Mouse (Mus musculus) stomach, embryonic 16.5 days (tissue): Measurements from ENCODE around the gene Irf2. TPM values are rescaled to one million over a fixed set of nuclear protein-coding genes. Genes with fewer than 3 reads are reported as not detected.
A peak's percentile ranks its signal among the peaks of the same experiment; 100 is the strongest.

Experiments
- ATAC-seq: fragments of 200-750 bp; cut with Nextera tagmentation; 2 replicates; pipeline ENCODE4 v1.8.0; 2017; ENCODE audit warnings: moderate number of reproducible peaks, moderate TSS enrichment; ENCODE audit not compliant: insufficient read depth, low FRiP score
- H3K27ac ChIP-seq: fragments of 300-500 bp; sonication (generic); 2 replicates; pipeline ENCODE4 v1.5.1; 2014; ENCODE audit warnings: low read length
- H3K27me3 ChIP-seq: fragments of 300-500 bp; sonication (generic); 2 replicates; pipeline ENCODE4 v1.6.1; 2014; ENCODE audit warnings: low read length, control low read depth, mixed read lengths; ENCODE audit not compliant: control insufficient read depth, insufficient read depth
- H3K36me3 ChIP-seq: fragments of 300-500 bp; sonication (generic); 2 replicates; pipeline ENCODE4 v1.6.1; 2014; ENCODE audit warnings: low read length; ENCODE audit not compliant: control insufficient read depth, insufficient read depth
- H3K4me1 ChIP-seq: fragments of 300-500 bp; sonication (generic); 2 replicates; pipeline ENCODE4 v1.6.1; 2014; ENCODE audit warnings: low read length, control low read depth, mixed read lengths; ENCODE audit not compliant: control insufficient read depth, insufficient read depth
- H3K4me2 ChIP-seq: fragments of 300-500 bp; sonication (generic); 2 replicates; pipeline ENCODE4 v1.6.1; 2014; ENCODE audit warnings: low read depth, low read length, mixed read lengths
- H3K4me3 ChIP-seq: fragments of 300-500 bp; sonication (generic); replicated peaks from 2 replicates; pipeline ENCODE4 v1.5.1; 2014; ENCODE audit warnings: mild to moderate bottlenecking, low read length
- H3K9ac ChIP-seq: fragments of 300-500 bp; sonication (generic); 2 replicates; pipeline ENCODE4 v1.6.1; 2014; ENCODE audit warnings: low read length
- H3K9me3 ChIP-seq: fragments of 300-500 bp; sonication (generic); replicated peaks from 2 replicates; pipeline ENCODE4 v1.6.1; 2016; ENCODE audit warnings: low read length, control low read depth; ENCODE audit not compliant: control insufficient read depth
- WGBS: fragments of 180-500 bp; shearing (Covaris S2); extraction: QIAGEN DNeasy Blood & Tissue Kit; methylation state at CpG from one replicate; pipeline ENCODE4 v1.1.7; 2014; 5-methylcytosine and 5-hydroxymethylcytosine counted together
- polyA plus RNA-seq: library from polyadenylated mRNA; unstranded; fragments of >200 nt; fragmentation: Nextera tagmentation; extraction: Ambion mirVana; gene quantifications from 2 replicates; pipeline ENCODE4 v1.2.1, GENCODE M21; 2015

Irf2 gene
- 18.1 and 27.5 TPM in 2 replicates for polyA plus RNA-seq

DNA sequence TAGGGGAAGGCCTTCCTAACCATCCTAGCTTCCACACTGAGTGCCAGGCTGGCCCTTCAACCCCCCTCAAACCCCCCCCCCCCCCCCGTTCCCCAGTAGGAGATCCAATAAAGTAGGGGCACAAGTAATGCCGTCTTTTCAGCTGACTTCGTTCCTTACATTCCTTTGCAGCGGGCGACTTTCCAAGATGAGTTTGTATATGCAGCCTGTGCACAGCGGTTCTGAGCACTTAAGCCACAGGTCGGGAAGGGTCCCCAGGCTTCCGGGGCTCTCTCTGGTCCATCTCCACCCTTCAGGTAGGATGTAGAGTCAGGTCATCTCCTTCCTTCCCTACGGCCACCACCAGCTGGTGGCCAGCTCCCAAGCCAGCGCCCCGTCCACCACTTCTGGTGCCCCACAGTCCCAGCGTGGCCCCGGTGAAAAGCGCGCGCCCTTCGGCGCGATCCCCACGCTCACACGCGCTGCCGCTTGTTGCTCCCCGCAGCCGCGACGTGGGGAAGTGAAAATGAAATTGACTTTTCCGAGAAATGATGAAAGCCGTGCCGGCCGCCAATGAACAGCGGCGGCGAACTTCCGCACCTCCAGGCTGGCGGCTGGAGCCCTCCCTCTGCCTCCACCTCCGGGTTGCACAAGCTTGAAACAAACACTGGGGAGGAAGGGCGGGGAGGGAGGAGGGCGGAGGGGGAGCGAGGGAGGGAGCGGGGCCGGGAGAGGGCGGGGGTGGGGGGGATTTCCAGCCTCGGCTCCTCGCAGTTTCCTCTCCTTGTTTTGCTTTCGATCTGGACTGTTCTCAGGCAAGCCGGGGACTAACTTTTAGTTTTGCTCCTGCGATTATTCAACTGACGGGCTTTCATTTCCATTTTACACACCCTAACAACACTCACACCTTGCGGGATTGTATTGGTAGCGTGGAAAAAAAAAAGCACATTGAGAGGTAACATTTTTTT lies at the start of gene Irf2:
Gene Irf2 (plus strand): TSS at position 730 of the 947 bp plus-strand sequence.
- H3K4me3 ChIP-seq, result peak within 1 kb of the TSS; percentile 89
- peak; percentile 90 for ATAC-seq
- 0 out of 2 replicates have a peak, but pooled peaks cover 6% of the 10 kb centered on the region for H3K9me3 ChIP-seq
- H3K9ac ChIP-seq, result peak within 1 kb of the TSS; percentile 99
- WGBS, result 1% methylated on average over 50 of the region's 51 CpGs
- H3K27me3 ChIP-seq, result no peaks in the 10 kb centered on the region
- H3K4me1 ChIP-seq, result peaks cover 24% of the 10 kb centered on the region
- no peaks in the 10 kb centered on the region for H3K36me3 ChIP-seq
- peak within 1 kb of the TSS; percentile 89 for H3K4me2 ChIP-seq
- H3K27ac ChIP-seq, result peak within 1 kb of the TSS; percentile 94

DNA sequence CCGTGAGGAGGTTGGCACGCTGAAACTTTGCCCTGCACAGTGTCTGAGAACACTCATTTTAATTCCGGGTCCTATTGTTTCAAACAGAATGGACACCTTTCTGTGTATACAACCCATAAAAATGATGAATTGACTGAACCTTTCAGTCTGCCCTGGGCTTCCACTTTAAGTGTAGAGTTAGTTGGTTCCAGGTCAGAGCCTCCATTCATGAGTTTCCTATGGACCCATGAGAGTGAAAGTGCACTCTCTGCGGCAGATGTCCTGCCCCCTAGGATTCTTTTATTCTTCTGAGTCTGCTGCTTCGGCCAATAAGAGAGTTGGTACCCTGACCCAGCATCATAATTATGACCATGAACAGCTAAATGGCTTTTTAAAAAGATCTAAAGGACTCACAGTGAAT lies 49.4 kb upstream of the Irf2 start:
- H3K27ac ChIP-seq, result peak overlapping the region; percentile 78
- ATAC-seq, result no peak
- H3K9ac ChIP-seq, result no peak overlapping the region
- WGBS, result 69% methylated on average over 5 of the region's 5 CpGs
- no peaks in the 10 kb centered on the region for H3K36me3 ChIP-seq
- no peak overlapping the region for H3K4me3 ChIP-seq
- H3K4me2 ChIP-seq, result no peak overlapping the region
- no peaks in the 10 kb centered on the region for H3K27me3 ChIP-seq
- H3K9me3 ChIP-seq, result no peaks in the 10 kb centered on the region
- H3K4me1 ChIP-seq, result no peaks in the 10 kb centered on the region

DNA sequence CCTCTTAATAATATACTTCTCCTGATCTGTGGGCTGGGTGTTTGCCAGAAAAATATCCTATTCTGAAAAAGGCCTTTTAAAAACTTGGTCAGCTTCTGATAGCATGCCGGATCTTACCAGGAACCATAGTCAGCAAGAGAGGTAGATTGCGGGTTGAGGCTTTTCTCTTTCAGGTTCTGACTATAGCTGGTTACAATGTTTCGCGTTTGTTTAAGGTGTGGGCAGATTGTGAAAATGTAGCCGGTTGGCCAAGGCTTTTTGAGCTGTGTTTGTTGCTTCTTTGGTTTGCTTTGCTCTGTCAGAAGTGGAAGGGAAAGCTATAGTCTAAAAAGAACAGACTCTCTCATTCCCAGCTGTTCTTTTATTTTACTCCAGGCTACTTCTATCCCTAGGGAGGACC lies 49.0 kb upstream of the Irf2 start:
- no peaks in the 10 kb centered on the region for H3K9me3 ChIP-seq
- no peak overlapping the region for H3K4me2 ChIP-seq
- WGBS, result 68% methylated on average over 5 of the region's 5 CpGs
- peak overlapping the region; percentile 78 for H3K27ac ChIP-seq
- H3K4me3 ChIP-seq, result no peak overlapping the region
- no peaks in the 10 kb centered on the region for H3K27me3 ChIP-seq
- H3K4me1 ChIP-seq, result no peaks in the 10 kb centered on the region
- H3K36me3 ChIP-seq, result no peaks in the 10 kb centered on the region
- ATAC-seq, result no peak
- 0 out of 2 replicates have a peak overlapping the region, but pooled peaks have one; percentile 3 for H3K9ac ChIP-seq

DNA sequence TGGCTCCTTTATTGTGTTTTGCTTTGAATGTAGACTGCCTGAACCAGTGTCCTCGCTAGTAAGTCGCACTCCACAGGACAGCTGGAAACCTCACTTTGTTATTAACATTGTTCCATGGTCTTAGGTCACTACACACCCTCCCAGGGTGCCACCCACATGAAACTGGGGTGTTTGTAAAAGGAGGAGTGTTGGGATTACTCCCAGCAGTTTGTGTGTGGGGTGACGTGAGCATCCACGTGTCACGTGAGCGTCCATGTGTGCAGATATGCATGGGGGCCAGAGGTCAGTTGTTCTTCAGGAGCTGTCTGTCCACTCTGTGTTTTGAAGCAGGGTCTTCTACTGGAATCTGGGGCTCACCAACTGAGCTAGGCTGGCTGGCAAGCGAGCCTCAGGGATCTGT lies 48.2 kb upstream of the Irf2 start:
- Histone ChIP-seq H3K9me3 (no peaks in the 10 kb centered on the region), H3K9ac (no peak overlapping the region), H3K27ac (peak overlapping the region; percentile 78), H3K4me2 (no peak overlapping the region), H3K4me1 (no peaks in the 10 kb centered on the region), H3K4me3 (no peak overlapping the region), H3K27me3 (no peaks in the 10 kb centered on the region), H3K36me3 (no peaks in the 10 kb centered on the region)
- 75% methylated on average over 7 of the region's 7 CpGs for WGBS
- ATAC-seq, result peak; percentile 26; the same call in 1 of the 2 replicates

DNA sequence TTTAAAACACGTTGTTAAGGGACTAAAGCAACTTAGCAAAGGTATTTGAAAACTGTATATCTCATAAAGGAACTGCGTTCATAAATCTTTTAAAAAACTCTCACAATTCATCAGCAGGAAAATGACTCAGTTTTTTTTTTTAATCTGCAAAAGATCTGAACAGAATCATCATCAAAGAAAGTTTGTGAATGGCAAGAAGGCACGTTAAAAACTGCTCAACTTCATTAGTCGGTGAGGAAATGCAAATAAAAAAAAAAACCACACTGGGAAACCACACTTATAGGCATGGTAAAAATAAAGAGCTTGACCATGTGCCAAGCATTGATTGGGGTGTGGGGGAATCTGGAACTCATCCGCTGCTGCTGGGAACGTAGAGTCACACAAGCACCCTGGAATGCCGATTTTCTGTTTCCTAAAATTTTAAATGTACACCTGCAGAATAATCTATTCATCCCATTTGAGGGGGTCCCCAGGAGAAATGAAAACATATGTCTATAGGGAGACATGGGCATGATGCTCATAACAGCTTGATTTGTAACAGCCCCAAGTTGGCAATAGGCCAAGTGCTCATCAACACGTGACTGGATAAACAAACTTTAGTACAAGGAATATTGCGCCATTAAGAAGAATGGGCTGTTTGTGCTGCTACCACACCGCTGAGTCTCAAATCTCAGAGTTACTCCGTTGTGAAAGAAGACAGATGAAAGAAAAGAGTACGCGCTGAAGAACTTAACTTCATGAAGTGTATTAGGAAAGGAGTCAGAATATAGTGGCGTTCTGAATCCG lies 43.1 kb upstream of the Irf2 start:
- H3K36me3 ChIP-seq, result no peaks in the 10 kb centered on the region
- no peak overlapping the region for H3K27ac ChIP-seq
- no peak overlapping the region for H3K4me2 ChIP-seq
- no peak overlapping the region for H3K4me3 ChIP-seq
- ATAC-seq, result no peak
- no peaks in the 10 kb centered on the region for H3K9me3 ChIP-seq
- no peak overlapping the region for H3K9ac ChIP-seq
- WGBS, result 49% methylated on average over 15 of the region's 15 CpGs
- H3K27me3 ChIP-seq, result no peaks in the 10 kb centered on the region
- H3K4me1 ChIP-seq, result 0 out of 2 replicates have a peak, but pooled peaks cover 4% of the 10 kb centered on the region

DNA sequence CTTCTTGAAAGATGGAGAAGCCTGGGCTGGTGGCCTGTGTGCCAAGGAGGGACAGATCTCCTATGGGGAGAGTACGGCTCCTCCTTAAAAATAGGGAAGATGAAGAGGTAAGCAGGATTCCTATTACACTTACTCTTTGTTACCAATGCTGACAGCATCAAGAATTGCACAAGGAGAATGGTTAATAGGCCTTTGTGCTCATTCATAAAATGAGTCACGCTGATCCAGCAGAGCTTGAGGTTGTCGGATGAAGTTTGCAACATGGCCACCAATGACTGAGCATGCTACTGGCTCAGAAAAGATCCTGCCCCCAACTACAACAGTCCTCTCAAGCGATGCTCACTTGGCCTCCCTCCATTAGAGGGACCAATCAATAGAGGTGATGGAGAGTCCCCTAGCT lies 42.0 kb upstream of the Irf2 start:
- no peaks in the 10 kb centered on the region for H3K36me3 ChIP-seq
- 0 out of 2 replicates have a peak, but pooled peaks cover 4% of the 10 kb centered on the region for H3K4me1 ChIP-seq
- no peaks in the 10 kb centered on the region for H3K9me3 ChIP-seq
- WGBS, result 83% methylated on average over 4 of the region's 4 CpGs
- no peak overlapping the region for H3K9ac ChIP-seq
- H3K4me2 ChIP-seq, result no peak overlapping the region
- H3K27me3 ChIP-seq, result no peaks in the 10 kb centered on the region
- no peak for ATAC-seq
- H3K27ac ChIP-seq, result no peak overlapping the region
- no peak overlapping the region for H3K4me3 ChIP-seq

DNA sequence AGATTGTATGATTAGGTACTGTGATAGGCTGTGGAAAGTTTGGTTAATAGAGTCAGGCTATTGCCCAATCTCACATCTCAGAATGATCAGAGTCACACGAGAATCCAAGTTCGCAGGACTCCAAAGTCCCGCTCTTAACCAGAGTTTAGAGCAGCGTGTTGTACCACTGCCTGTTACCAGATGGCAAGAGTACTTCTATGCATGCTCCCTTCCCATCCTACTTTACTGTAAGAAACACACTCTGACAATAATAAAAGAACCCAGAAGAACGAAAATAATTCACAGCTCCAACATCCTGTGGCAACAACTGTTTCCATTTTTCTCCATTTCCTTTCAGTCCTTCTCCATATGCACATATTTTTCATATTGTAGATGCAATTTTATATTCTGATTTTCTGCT lies 41.4 kb upstream of the Irf2 start:
- no peaks in the 10 kb centered on the region for H3K36me3 ChIP-seq
- H3K27ac ChIP-seq, result no peak overlapping the region
- no peaks in the 10 kb centered on the region for H3K27me3 ChIP-seq
- H3K9ac ChIP-seq, result no peak overlapping the region
- no peak overlapping the region for H3K4me3 ChIP-seq
- H3K4me2 ChIP-seq, result no peak overlapping the region
- H3K9me3 ChIP-seq, result no peaks in the 10 kb centered on the region
- WGBS, result 91% methylated on average over 5 of the region's 5 CpGs
- no peak for ATAC-seq
- 0 out of 2 replicates have a peak, but pooled peaks cover 4% of the 10 kb centered on the region for H3K4me1 ChIP-seq

DNA sequence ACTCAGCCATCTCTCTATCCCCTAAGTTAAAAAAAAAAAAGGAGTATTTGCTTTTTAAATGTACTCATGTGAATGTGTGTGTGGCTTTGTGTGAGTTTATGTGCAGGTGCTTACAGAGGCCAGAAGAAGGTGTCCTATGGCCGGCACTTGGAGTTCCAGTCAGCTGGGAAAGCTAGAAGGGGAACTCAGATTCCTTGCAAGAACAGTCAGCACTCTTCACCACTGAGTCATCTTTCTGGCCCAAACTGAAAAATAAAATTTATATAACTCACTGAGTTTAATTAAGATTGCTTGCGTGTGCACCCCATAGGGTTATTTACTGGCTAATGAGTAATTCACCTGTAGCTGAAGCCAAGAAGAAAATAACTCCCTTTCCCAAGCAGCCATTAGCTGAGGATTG lies 34.4 kb upstream of the Irf2 start:
- H3K27me3 ChIP-seq, result no peaks in the 10 kb centered on the region
- no peak overlapping the region for H3K4me3 ChIP-seq
- no peaks in the 10 kb centered on the region for H3K4me1 ChIP-seq
- H3K27ac ChIP-seq, result no peak overlapping the region
- ATAC-seq, result no peak
- 84% methylated on average over 2 of the region's 2 CpGs for WGBS
- no peaks in the 10 kb centered on the region for H3K9me3 ChIP-seq
- H3K36me3 ChIP-seq, result no peaks in the 10 kb centered on the region
- no peak overlapping the region for H3K9ac ChIP-seq
- no peak overlapping the region for H3K4me2 ChIP-seq

DNA sequence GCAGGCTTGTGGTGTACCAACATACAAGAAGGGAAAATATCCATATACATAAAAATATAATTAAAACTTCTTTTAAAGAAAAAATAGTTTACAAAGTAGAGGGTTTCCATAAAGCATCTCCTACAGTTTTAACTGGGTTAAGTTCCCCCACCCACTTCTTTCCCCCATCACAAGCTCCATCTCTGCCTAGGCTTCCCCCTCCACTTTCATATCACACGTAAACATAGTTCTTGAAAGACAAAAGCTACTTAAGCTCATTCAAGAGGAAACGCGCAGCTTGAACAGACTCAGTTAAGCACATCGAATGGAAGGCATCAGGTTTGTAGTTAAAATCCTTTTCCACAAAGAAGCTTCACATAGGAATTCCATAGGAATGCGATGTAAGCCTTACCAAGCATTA lies 32.8 kb upstream of the Irf2 start:
- Histone ChIP-seq H3K36me3 (no peaks in the 10 kb centered on the region), H3K9ac (no peak overlapping the region), H3K27ac (no peak overlapping the region), H3K9me3 (no peaks in the 10 kb centered on the region), H3K4me1 (no peaks in the 10 kb centered on the region), H3K27me3 (no peaks in the 10 kb centered on the region), H3K4me3 (no peak overlapping the region), H3K4me2 (no peak overlapping the region)
- ATAC-seq, result no peak
- 57% methylated on average over 5 of the region's 5 CpGs for WGBS
